Mouse (Mus musculus): ENCODE measurements at regions not wholly inside any gene's neighbourhood (a gene's known extent, or its start where the extent isn't known, plus 50 kb on each side); places are given as distances from the start of the nearest gene placed in this dataset.

DNA sequence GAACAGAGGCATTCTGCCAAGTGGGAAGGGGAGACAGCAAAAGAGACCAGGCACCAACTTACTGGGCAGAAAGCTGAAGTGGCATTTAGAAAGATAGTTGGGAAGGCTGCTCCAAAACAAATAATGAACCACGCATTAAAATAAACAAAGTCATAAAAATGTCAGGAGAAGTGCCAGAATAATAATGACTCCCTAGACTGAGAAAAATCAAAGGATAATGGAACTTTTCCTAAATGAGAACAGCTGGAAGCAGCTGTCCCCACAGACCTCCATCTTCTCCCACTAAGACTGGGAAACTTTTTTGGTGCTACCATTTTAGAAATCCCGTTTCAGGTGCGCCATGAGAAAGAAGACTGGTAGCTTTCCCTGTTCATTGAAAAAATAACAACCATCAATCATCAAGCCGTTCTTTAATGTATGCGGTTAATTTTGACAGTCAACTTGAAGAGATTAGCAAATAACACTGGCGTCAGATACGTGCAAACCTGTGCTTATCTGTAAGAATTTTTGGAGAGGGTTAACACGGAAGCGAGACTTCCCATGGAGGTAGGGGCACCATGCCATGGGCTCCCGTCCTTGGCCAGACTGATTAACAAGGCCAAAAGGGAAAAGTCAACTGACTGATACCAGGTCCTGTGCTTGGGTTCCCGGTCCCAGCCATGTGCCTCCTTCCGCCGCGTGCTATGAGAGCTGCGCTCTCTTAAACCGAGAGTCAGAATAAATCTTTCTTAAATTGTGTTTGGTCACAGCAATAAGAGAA lies 286.1 kb upstream of the Id4 start:
- Histone ChIP-seq H3K4me2 (ENCODE audit: insufficient read depth, low read depth, poor library complexity, severe bottlenecking) (no peak overlapping the region), H3K4me3 (replicated peaks in 1 of 3; ENCODE audit: low read depth in 2 of 3, low read length in 2 of 3, poor library complexity in 1 of 3) (no peak overlapping the region), H3K27ac (ENCODE audit: insufficient read depth, low read depth) (no peak overlapping the region), H3K9ac (ENCODE audit: insufficient read depth, low read depth) (no peak overlapping the region), H3K4me1 (ENCODE audit: control insufficient read depth in 1 of 2, insufficient read depth in 2 of 2) (no peaks in the 10 kb centered on the region), H3K79me2 (replicated peaks; ENCODE audit: control insufficient read depth, extremely low read depth, insufficient read depth, poor library complexity, severe bottlenecking) (no peaks in the 10 kb centered on the region), H3K36me3 (replicated peaks in 1 of 2; ENCODE audit: control insufficient read depth in 1 of 2, insufficient read depth in 1 of 2, low read length in 1 of 2) (no peaks in the 10 kb centered on the region), H3K27me3 (replicated peaks) (no peaks in the 10 kb centered on the region), H3K9me3 (replicated peaks; ENCODE audit: low read length) (peaks cover 74% of the 10 kb centered on the region)
- no peak for DNase-seq (ENCODE audit: extremely low read depth)
- dilution Hi-C loops (cut with MboI; ENCODE audit: extremely low pct_ligation_motif_present, extremely low pct_unique_long_range_greater_than_20kb, low sequenced_read_pairs), result no loop called here
- no peak for TF ChIP-seq KAT2A (IDR thresholded peaks at IDR 0.05; ENCODE audit: insufficient replicate concordance, low read length)
- TF ChIP-seq UBTF (IDR thresholded peaks at IDR 0.05; ENCODE audit: low read depth, low read length), result no peak
- no peak for TF ChIP-seq NRF1 (IDR thresholded peaks at IDR 0.05; ENCODE audit: low read depth, low read length)
- no peak for TF ChIP-seq TBP (conservative IDR thresholded peaks at IDR 0.05; ENCODE audit: low read depth, low read length)
- TF ChIP-seq NELFE (IDR thresholded peaks at IDR 0.05; ENCODE audit: low read depth, low read length), result no peak
- TF ChIP-seq ZMIZ1 (IDR thresholded peaks at IDR 0.05; ENCODE audit: low read depth, low read length), result no peak
- no peak for TF ChIP-seq SMC3 (IDR thresholded peaks at IDR 0.05; ENCODE audit: low read depth, low read length)
- TF ChIP-seq ETS1 (conservative IDR thresholded peaks at IDR 0.05; ENCODE audit: low read depth, low read length), result no peak
- TF ChIP-seq ZNF384 (IDR thresholded peaks at IDR 0.05; ENCODE audit: low read depth, low read length), result no peak
- in situ Hi-C loops (cut with MboI; ENCODE audit: low pct_ligation_motif_present, low pct_unique_long_range_greater_than_20kb, low sequenced_read_pairs), result no loop called here

DNA sequence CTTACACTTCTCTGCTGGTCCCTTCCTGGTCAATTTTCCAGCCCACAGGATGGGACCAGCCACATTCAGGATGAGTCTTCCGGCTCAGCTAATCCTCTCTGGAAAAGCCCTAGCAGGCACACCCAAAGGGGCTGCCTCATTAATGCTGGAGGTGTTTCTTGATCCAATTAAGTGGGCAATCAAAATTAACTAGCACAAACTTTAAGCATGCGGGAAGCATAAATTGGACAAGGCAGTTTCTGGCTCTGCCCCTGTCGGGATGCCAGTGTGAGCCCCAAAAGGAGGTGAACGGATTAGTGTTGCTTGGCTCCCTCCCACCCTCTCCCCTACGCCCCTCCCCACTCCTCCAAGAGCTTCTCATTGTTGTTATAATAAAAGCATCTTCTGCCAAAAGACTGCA lies 262.5 kb upstream of the Id4 start:
- Histone ChIP-seq H3K27ac (ENCODE audit: insufficient read depth, low read depth) (no peak overlapping the region), H3K4me3 (replicated peaks in 1 of 3; ENCODE audit: low read depth in 2 of 3, low read length in 2 of 3, poor library complexity in 1 of 3) (no peak overlapping the region), H3K9me3 (replicated peaks; ENCODE audit: low read length) (peaks cover 56% of the 10 kb centered on the region), H3K79me2 (replicated peaks; ENCODE audit: control insufficient read depth, extremely low read depth, insufficient read depth, poor library complexity, severe bottlenecking) (no peaks in the 10 kb centered on the region), H3K27me3 (replicated peaks) (no peaks in the 10 kb centered on the region), H3K4me2 (ENCODE audit: insufficient read depth, low read depth, poor library complexity, severe bottlenecking) (no peak overlapping the region), H3K4me1 (ENCODE audit: control insufficient read depth in 1 of 2, insufficient read depth in 2 of 2) (no peaks in the 10 kb centered on the region), H3K9ac (ENCODE audit: insufficient read depth, low read depth) (no peak overlapping the region), H3K36me3 (replicated peaks in 1 of 2; ENCODE audit: control insufficient read depth in 1 of 2, insufficient read depth in 1 of 2, low read length in 1 of 2) (no peaks in the 10 kb centered on the region)
- dilution Hi-C loops (cut with MboI; ENCODE audit: extremely low pct_ligation_motif_present, extremely low pct_unique_long_range_greater_than_20kb, low sequenced_read_pairs), result no loop called here
- in situ Hi-C loops (cut with MboI; ENCODE audit: low pct_ligation_motif_present, low pct_unique_long_range_greater_than_20kb, low sequenced_read_pairs), result no loop called here
- no peak for DNase-seq (ENCODE audit: extremely low read depth)
- TF ChIP-seq EP300 (IDR thresholded peaks at IDR 0.05; ENCODE audit: low read length) (no peak), NELFE (IDR thresholded peaks at IDR 0.05; ENCODE audit: low read depth, low read length) (no peak), POLR2AphosphoS2 (IDR thresholded peaks at IDR 0.05; ENCODE audit: low read depth, low read length) (no peak), RCOR1 (conservative IDR thresholded peaks at IDR 0.05; ENCODE audit: low read depth, low read length) (no peak), KAT2A (IDR thresholded peaks at IDR 0.05; ENCODE audit: insufficient replicate concordance, low read length) (no peak), CHD2 (IDR thresholded peaks at IDR 0.05; ENCODE audit: low read length) (no peak), IRF4 (IDR thresholded peaks at IDR 0.05; ENCODE audit: low read depth, low read length) (no peak), JUN (IDR thresholded peaks at IDR 0.05; ENCODE audit: insufficient read depth, low read depth, low read length) (no peak), NRF1 (IDR thresholded peaks at IDR 0.05; ENCODE audit: low read depth, low read length) (no peak), CTCF (conservative IDR thresholded peaks at IDR 0.05 in 1 of 2, IDR thresholded peaks at IDR 0.05 in 1 of 2; ENCODE audit: low read depth in 2 of 2, low read length in 2 of 2) (no peak)
